Mouse (Mus musculus) ES-CJ7 (cell line): ENCODE data around the gene Pigw.

Source experiments
- DNase-seq: peaks from one replicate; pipeline ENCODE4 v3.0.0; 2011; ENCODE audit warnings: low read depth, low spot score

The Pigw gene

DNA sequence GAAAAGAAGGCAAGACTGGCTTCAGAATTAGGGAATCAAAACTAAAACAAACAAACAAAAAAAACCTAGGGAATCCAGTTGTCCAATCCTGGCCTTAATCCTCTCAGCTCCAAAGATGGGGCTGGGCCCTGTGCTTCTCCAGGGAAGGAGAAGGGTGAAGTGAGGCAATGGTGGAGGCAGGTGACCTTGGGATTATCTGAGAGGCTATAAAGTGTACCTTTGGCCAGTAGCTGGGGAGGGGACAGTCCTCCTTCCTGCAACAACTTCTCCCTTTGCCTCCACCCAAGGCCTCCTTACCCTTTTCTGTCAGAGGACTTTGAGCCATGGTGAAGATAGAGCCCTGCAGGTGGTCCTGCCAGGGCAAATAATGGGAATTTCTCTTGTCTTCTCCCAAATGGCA is 52.6 kb downstream of the Pigw start:
- no peak for DNase-seq
